Mouse (Mus musculus) fibroblast of lung, adult 2 months (primary cell): ENCODE data around the gene Hist1h2bj.

Source experiments
- DNase-seq: peaks from one replicate; pipeline ENCODE4 v3.0.0-alpha.2; 2011; ENCODE audit warnings: low read depth

Gene Hist1h2bj

DNA sequence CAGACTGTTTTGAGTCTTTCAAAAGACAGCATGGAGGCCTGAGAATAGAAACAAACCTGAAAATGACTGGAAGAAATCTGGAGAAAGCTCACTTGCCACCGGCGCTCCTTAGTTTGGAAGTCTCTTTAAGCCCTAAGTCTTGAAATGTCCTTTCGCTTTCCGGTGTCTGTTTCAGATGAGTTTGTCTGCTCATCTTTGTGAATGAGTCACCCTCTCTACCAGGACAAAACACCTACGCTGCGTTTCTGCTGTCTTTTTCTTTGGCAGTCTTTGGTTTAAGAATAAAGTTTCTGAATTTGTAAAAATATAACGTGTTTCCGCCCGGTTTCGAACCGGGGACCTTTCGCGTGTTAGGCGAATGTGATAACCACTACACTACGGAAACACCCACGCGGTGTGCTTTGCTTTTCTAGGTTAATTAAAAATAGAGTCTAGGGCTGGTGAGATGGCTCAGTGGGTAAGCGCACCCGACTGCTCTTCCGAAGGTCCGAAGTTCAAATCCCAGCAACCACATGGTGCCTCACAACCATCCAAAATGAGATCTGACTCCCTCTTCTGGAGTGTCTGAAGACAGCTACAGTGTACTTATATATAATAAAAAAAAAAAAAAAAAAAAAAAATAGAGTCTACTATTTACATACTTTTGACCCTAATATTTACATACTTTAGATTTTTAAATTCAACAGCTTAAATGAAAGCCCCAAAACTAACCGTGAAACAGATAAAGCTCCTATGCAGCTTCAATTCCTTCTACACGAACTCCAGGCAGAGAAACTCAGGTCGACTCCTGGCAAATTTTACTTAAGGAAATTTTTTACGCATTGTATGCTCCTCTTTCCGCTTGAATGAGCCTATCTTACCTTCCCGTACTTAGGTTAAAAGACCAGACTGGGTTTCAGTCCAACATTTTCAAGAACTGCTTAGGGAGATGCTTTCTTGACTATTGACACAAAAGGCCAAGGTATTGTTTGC is 27.2 kb upstream of the Hist1h2bj start:
- DNase-seq = no peak

DNA sequence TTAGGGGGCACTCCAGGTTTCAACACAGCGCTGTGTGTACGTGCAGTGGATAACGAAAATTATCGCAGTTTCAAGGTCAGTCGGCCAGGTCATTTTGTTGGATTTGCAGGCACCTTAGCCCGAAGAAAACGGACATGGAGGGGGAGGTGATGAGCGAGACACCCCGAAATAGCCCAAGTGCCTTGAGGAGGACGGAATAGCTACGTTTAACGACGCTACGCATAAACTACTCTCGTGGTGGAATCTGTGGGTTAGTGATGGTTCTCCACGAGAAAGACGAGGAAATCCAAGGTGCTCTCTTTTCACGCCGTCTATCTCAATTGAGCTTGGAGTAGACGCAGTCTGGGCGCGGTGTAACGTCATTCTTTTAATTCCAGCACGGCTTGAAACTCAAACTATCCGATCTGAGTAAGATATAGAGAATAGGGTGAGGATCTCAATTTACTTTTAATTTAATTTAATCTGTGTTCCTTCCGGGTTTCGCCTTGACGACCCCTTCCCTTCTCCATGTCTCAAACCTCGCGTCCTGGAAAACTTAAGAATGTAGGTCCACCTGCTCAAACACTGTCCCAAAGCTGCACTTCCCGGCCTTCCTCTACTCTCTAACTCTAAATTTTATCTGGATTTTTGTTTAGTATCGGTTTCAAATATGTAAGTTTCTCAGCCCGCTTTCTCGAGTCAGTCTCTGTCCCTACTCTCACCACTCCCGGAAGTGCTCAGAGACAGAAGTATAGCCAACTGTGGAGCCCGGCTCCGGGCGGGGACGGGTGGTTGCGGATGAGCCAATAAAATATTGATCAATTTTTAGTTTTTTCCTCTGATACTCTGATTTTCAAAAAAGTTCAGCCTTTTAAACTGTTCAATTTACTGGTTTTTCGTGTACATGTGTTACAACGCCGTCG is 22.8 kb upstream of the Hist1h2bj start:
- DNase-seq = no peak

DNA sequence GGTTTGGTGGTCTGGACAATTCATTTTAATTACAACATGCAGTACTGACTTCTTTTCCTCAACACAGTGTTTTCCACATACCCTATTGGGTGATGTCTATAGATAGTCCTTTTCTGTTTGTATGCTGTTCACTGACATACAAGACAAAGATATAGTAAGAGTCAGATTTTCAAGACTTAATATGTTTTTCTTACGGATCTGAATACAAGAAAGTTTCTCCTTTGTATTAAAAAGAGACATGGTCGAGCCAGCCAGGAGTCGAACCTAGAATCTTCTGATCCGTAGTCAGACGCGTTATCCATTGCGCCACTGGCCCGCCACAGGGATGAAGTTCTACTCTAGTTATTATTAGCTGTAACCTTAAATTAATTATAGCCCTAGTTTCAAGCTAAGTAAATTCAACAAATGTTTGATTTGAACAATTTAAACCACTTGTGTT is 22.1 kb upstream of the Hist1h2bj start:
- no peak for DNase-seq

DNA sequence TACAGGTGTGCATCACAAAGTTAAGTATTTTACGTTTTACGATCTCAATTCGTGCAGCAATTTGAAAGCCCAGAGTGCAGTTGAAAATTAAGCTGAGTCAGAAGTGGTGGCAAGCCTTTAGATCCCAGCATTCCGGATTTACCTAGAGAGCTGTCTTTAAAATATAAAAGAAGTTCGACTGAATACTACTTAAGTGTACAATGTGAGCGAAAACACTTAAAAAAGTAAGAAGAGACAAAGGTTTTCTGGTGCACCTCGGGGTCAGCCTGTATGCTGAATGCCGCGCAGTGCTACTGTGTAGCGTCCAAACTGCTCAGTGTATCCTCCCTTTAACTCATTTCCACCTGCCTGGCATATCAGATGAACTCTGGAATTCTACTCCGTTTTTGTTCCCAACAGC is 21.4 kb upstream of the Hist1h2bj start:
- DNase-seq = no peak

DNA sequence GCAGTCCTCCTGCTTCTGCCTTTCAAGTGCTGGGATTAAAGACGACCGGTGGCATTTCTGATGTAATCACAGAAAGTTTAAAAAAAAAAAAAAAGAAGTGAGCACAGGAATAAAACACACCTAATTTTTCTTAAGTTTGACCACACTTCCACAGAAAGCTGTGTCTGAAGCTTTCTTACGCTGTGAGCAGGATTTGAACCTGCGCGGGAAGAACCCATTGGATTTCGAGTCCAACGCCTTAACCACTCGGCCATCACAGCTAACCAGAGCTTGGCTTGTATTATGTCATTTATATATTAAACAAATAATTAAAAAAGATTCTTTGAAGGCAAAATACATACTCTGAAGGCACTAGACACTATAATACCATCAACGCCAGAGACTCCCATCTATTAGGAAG is 20.8 kb upstream of the Hist1h2bj start:
- peak; percentile 72 for DNase-seq

DNA sequence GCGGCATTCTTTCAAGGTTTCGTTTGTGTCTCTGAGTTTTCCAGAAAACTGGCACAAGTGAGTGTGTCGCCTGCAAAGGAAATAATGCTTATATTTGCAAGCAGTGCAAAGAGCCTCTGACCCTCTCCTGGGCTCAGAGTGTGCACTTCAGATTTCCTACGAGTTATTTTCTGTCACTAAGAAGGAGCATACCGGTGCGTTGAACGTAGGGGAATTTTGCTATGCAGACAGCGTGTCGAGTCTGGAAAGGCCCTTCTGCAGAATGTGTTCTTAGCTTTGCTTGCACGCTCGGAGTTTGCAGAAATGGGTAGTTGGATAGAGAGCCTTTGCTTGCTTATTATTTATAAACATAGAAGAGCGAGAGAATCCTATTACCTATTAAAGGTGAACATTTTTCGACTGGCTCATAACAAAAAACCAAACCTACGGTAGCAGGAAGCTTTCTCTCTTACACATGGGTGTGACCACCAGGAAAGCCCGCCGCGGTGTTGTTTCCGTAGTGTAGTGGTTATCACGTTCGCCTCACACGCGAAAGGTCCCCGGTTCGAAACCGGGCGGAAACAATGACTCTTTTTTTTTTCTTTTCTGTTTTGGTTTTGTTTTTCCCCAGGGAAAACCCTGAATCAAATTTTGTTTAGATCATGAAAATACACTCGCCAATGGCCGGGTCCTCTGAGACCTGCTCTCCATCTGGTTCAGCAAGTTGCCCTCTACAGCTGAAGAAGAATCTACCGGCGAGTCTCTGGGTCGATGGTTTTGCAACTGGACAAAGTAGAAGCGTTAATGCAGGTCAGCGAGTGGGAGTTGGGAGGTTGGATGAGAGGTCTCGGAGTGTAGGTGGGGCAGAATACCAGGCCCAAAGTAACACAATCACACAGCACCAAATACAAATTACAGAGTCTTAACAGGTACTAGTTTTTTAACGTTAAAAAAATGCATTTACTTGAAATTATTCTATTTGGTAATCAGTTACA is 16.7 kb upstream of the Hist1h2bj start:
- no peak for DNase-seq

DNA sequence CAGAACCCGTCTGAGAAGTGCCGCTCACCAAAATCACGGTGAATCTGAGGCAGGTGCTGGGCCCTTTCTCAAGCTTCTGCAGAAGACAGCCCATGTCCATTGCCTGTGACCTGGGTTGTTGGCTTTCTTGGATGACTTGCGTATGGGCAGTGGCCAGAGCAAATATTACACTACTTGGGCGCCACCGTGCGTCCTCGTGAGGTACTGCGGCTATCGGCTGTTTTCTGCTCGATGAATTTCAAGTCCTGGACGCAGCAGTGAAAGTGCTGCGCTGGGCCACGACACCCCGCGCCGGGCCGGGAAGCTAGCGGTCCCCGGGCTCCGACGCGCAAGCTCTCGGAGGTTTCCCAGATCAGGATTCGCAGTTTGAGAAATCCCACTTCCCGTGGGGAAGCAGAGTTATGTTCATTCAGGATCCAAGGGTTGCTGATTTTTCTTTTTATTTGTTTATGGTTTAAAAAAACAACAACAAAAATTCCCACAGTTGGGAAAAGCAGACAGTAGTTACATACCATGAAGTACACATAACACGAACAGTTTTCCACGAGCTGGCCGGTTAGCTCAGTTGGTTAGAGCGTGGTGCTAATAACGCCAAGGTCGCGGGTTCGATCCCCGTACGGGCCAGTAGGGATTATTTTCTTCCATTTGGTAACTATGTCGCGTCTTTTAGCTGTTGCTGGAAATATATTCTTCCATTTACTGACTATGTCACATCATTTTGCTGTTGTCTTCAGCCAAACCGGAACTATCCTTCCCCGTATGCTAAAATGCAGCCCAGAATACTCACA is 14.1 kb upstream of the Hist1h2bj start:
- peak; percentile 93 for DNase-seq

DNA sequence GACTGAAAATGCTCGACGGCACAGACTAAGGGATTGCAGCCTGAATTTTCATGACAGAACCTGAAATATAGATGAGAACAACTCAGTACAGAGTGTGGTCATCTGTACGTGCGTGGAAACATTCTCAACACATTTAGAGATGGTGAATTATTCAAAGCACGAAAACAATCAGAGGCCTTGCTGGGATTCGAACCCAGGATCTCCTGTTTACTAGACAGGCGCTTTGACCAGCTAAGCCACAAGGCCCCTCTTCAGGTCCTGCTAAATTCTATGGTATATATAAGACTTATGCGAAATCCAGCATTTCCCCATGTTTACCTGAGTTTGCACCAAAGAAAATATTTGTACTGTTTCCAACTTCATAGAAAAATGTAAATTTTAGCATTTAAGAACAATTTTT is 13.1 kb upstream of the Hist1h2bj start:
- no peak for DNase-seq

DNA sequence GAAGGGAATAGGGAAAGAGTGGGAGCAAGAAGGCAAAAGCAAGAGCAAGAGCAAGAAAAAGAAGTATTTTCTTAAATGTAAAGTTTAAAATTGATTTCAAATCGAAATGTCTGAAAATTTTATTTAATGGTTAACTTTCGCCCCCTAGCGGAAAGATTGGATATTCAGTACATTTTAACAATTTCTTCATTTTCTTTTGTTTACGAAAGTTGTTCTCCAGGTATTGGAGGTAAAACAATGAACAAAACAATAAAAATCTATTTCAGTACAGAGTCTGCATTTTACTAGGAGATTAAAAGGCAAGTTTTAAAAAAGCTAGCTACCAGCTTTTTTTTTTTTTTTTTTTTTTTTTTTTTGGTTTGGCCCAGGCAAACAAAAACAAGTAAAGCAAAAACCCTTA is 12.5 kb upstream of the Hist1h2bj start:
- DNase-seq = no peak

DNA sequence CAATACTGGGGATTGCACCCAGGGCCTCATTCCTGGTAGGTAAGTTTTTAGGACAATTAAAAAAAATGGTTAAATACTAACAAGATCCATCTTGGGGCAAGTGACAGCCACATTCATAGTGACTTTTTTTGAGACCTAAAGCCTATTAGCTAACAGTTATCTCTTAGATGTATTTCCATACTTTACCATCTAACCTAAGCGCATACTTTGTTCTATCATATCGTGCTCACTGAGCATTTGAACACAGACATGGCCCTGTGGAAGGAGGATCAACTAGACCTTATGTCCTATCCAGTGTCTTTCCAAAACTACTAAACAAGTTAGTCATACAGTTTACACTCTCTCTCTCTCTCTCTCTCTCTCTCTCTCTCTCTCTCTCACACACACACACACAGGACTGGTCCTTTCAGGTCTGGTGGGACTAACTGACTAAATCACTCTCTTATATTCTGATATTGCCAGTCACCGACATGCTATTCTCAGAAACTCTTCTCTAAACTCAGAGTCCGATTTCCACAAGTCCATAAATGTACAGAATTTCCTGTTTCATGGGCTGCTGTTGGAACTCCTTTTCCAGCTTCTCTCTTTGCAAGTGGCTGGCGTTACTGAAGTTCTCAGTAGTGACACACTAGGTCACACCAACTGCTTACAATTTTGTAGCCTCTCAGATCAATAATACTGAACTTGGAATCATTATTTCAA is 9.1 kb upstream of the Hist1h2bj start:
- DNase-seq = no peak

DNA sequence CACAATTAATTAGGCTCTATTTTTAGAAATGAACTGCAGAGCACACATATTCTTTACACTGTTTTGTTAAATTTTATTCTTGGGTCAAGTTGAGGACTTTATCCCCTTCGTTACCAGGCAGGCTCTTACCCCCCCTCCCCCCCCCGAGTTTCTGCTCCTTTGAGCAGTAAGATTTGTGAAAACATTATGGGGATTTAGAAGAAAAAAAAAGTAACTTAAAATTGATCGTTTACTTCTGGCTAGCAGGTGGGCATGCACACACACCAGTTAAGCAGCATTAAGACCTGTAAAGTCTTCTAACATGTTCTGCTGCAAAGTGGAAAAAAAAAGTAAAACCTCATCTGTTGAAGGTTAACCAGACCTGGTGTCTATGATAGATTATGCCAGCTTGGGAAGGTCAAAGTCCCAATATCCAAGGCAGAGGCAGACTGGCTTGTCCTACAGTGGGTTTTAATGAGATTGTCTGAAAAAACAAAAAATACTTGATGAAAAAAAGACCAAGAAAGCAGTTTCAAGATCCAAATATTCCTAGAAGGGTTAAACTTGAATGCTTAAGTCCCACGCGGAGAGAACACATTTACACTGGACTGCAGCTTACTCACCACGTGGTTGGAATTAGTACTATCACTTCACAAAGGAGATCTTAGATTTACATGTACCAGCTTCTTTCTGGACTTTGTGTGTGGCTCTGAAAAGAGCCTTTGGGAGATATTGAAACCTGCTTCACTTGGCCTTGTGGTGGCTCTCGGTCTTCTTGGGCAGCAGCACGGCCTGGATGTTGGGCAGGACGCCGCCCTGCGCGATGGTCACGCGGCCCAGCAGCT is 8.4 kb upstream of the Hist1h2bj start:
- DNase-seq = no peak

DNA sequence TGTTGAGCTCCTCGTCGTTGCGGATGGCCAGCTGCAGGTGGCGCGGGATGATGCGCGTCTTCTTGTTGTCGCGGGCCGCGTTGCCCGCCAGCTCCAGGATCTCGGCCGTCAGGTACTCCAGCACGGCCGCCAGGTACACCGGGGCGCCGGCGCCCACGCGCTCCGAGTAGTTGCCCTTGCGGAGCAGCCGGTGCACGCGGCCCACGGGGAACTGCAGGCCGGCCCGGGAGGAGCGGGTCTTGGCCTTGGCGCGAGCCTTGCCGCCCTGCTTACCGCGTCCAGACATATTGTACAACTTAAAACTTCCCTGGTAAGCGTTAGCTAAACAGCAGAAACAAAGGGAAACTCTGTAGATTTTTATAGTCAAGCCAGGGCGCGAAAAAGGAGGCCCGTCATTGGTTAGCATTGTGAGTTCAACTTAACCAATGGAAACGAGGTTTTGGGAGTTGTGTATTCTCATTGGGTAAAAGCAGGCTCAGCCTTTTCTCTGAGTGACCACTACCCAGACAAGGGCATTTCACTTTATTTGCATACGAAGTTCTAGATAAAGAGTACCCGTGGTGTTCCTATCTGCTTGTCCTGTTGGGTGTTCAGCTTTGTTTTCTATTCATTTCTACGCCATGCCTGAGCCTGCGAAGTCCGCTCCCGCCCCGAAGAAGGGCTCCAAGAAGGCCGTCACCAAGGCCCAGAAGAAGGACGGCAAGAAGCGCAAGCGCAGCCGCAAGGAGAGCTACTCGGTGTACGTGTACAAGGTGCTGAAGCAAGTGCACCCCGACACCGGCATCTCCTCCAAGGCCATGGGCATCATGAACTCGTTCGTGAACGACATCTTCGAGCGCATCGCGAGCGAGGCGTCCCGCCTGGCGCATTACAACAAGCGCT is 7.5 kb upstream of the Hist1h2bj start, which contains the start of the genes Hist1h2ah and Hist1h2bk:
Gene Hist1h2ah, minus strand, starts transcription at position 302 of the 882 bp plus-strand sequence.
Gene Hist1h2bk, plus strand, starts transcription at position 604 of the 882 bp plus-strand sequence.
- DNase-seq = peak; percentile 90

DNA sequence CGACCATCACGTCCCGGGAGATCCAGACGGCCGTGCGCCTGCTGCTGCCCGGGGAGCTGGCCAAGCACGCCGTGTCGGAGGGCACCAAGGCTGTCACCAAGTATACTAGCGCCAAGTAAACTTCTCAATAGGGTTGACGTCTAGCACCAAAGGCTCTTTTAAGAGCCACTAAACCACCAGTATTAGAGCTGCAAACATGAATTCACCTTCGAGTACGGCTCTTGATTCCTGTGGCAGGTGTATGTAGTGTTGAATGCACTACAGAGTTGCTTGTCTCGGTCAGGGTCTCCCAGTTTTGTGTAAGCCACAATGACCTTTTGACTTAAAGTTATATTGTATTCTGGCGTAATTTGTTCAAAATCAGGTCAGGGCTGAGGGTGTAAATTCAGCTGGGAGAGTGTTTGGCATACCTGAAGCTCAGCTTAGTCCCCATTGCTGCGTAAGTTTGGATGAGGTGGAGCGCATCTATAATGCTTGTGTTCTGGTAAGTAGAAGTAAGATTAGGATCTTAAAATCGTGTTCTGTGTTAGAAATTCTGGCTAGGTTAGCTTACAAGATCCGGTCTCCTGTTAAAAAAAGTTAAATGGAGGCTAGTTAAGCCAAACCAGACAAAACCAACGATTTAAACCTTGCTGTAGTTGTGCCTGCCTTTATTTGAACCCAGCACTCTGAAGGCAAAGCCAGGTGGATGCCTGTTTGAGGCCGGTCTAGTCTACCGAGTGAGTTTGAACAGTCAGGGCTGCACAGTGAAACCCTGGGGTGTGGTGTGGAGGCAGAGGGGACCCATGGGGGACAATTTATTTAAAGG is 6.7 kb upstream of the Hist1h2bj start:
- DNase-seq = no peak

DNA sequence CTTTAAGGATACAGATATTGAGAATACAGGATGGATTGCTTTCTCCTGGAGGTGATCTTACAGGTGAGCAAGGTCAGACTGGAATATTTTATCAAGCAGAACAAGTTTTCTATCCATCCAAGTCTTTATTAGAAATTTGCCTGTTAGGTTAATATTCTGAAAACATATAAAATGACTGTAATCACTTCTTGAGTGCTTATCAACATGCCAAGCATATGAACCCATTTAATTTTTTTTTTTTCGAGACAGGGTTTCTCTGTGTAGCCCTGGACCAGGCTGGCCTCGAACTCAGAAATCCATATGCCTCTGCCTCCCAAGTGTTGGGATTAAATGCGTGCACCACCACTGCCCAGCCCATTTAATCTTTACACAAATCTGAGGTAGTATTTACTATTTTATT is 6.0 kb upstream of the Hist1h2bj start:
- DNase-seq = no peak

DNA sequence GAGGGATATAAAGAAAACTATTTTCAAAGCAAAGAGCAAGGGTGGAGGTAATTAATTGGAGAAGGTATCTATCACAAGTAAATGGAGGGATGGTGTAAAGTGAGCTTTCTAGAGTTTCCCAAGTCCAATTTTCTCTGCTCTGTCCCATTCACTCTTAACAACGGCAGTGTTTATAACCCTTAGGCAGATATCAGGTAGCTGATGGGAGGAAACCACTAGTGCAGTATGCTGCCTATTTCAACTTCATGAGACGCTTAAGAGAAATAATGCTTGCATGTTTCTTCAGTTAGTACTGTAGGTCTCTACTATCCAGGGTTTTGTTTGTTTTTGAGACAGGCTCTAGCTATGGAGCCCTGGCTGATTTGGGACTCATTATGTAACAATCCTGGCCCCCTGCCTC is 5.6 kb upstream of the Hist1h2bj start:
- no peak for DNase-seq

DNA sequence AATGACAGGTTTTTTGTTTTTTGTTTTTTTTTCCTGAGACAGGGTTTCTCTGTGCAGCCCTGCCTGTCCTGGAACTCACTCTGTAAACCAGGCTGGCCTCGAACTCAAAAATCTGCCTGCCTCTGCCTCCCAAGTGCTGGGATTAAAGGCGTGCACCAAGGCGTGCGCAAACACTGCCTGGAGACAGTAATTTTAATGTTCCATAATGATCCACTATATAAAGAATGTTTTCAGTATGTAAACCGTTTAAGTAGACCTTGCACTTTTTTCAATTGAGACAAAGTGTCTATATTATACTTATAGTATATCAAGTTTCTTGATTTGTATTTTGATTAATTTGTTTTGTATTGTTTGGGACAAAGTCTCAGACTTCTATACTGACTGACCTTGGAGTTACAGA is 3.6 kb upstream of the Hist1h2bj start:
- no peak for DNase-seq

DNA sequence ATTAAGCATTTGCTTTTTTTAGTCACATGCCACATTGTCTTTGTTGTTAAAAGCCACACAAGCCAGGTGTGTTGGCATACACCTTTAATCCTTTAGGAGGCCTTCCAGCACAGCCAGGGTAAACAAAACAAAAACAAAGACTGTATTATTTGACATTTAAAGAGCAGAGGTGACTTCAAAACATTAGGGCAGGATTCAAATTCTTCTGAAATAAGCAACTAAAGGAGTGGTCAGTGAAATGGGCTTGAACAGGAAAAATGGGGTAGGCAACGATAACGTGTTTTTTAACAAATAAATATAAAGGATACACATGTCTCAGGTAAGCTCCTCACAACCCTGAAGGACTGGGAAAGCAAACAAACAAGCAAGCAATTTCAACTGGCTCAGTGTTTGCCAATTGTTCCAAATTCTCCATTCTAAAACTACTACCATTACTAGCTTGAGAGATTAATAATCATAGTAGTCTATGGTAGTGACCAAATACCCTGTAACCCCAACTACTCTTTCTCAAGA is 3.0 kb upstream of the Hist1h2bj start:
- DNase-seq = no peak
